Comparison of ENCODE assay signal across 11 mouse cellular contexts in genomic region chr2:7063574-7064192, GRCm38 (mm10).
DNase-seq lines count a peak whose midpoint lies in the region; ATAC-seq and TF ChIP-seq lines count a peak whose summit lies in the region.
"Had no signal": no experiment of that assay in that cellular context is flagged by ENCODE, and none has a peak within 500 bp of the region (broad histone marks: within the 10 kb centered on the region; RNA-seq: fewer than 3 reads in every experiment).

No protein-coding gene starts in this region.

- no peaks in the 10 kb centered on the region for H3K27me3 ChIP-seq in heart, embryonic 12.5 days (replicated peaks)
- no peaks in the 10 kb centered on the region for H3K27me3 ChIP-seq in testis, adult 2 months (ENCODE audit: control insufficient read depth, insufficient read depth, low read length)
- no peaks in the 10 kb centered on the region for H3K27me3 ChIP-seq in limb, embryonic 14.5 days (ENCODE audit: control insufficient read depth, insufficient read depth, low read length)
- H3K27me3 ChIP-seq: CH12.LX; liver, embryonic 15.5 days had no signal

- peaks cover 37% of the 10 kb centered on the region for H3K4me1 ChIP-seq in heart, embryonic 12.5 days (replicated peaks)
- peaks cover 11% of the 10 kb centered on the region for H3K4me1 ChIP-seq in testis, adult 2 months (ENCODE audit: control insufficient read depth, insufficient read depth, low read length)
- H3K4me1 ChIP-seq in limb, embryonic 14.5 days (ENCODE audit: control insufficient read depth, insufficient read depth, low read length) = peaks cover 8% of the 10 kb centered on the region
- H3K4me1 ChIP-seq: liver, embryonic 15.5 days had no signal

- TF ChIP-seq CTCF in testis, adult 2 months (IDR thresholded peaks at IDR 0.05; ENCODE audit: control insufficient read depth, insufficient read depth, insufficient replicate concordance, low read depth, low read length) = no peak

- 0 out of 2 replicates have a peak overlapping the region, but pooled peaks have one; percentile 13 for H3K9ac ChIP-seq in heart, embryonic 12.5 days
- H3K9ac ChIP-seq in limb, embryonic 14.5 days (ENCODE audit: low read depth, low read length, severe bottlenecking) = 0 out of 2 replicates have a peak overlapping the region, but pooled peaks have one; percentile 21
- H3K9ac ChIP-seq: liver, embryonic 15.5 days had no signal

- no peak overlapping the region for H3K4me3 ChIP-seq in heart, embryonic 12.5 days
- no peak overlapping the region for H3K4me3 ChIP-seq in testis, adult 2 months (ENCODE audit: control insufficient read depth, low read depth, low read length)
- H3K4me3 ChIP-seq in limb, embryonic 14.5 days (replicated peaks; ENCODE audit: low read length) = no peak overlapping the region
- H3K4me3 ChIP-seq: liver, embryonic 15.5 days had no signal

- H3K9me3 ChIP-seq in heart, embryonic 12.5 days (replicated peaks) = no peaks in the 10 kb centered on the region
- no peaks in the 10 kb centered on the region for H3K9me3 ChIP-seq in limb, embryonic 14.5 days (ENCODE audit: control insufficient read depth, low read length)
- H3K9me3 ChIP-seq: liver, embryonic 15.5 days had no signal

- 34% methylated on average over 12 of the region's 12 CpGs for WGBS in heart, embryonic 12.5 days
- WGBS in limb, embryonic 14.5 days = 26% methylated on average over 12 of the region's 12 CpGs

- H3K27ac ChIP-seq in heart, embryonic 12.5 days (ENCODE audit: poor library complexity, severe bottlenecking) = peak overlapping the region; percentile 42
- H3K27ac ChIP-seq in testis, adult 2 months (ENCODE audit: control insufficient read depth, insufficient read depth, low read depth, low read length) = peak overlapping the region; percentile 48; the same call in 1 of the 2 replicates
- H3K27ac ChIP-seq in limb, embryonic 14.5 days (replicated peaks; ENCODE audit: low read depth, low read length) = no peak overlapping the region
- H3K27ac ChIP-seq: liver, embryonic 15.5 days had no signal

- no peak for TF ChIP-seq POLR2A in testis, adult 2 months (IDR thresholded peaks at IDR 0.05; ENCODE audit: control insufficient read depth, low read depth, low read length)
- TF ChIP-seq POLR2A in limb, embryonic 14.5 days (IDR thresholded peaks at IDR 0.05; ENCODE audit: borderline replicate concordance, extremely low read depth, insufficient read depth, insufficient read length) = no peak

- DNase-seq in heart, adult 8-10 months (ENCODE audit: low spot score) = no peak
- no peak for DNase-seq in testis, postnatal 10 days (ENCODE audit: low spot score)
- DNase-seq in limb, embryonic 14.5 days (ENCODE audit: low spot score) = no peak
- no peak for DNase-seq in urinary bladder, postnatal 25 days (ENCODE audit: low spot score)
- no peak for DNase-seq in frontal cortex, adult 2 months (ENCODE audit: extremely low spot score in 1 of 2, low spot score in 1 of 2)
- DNase-seq in right cerebral cortex, postnatal 4 days = no peak
- DNase-seq: right cerebral cortex, postnatal 25 days had no signal

- no peaks in the 10 kb centered on the region for H3K36me3 ChIP-seq in heart, embryonic 12.5 days
- no peaks in the 10 kb centered on the region for H3K36me3 ChIP-seq in testis, adult 2 months (ENCODE audit: control insufficient read depth, insufficient read depth, low read length)
- H3K36me3 ChIP-seq in limb, embryonic 14.5 days (ENCODE audit: control insufficient read depth, insufficient read depth, low read length) = no peaks in the 10 kb centered on the region
- H3K36me3 ChIP-seq: liver, embryonic 15.5 days had no signal

- H3K4me2 ChIP-seq in heart, embryonic 12.5 days = peak overlapping the region; percentile 42
- no peak overlapping the region for H3K4me2 ChIP-seq in limb, embryonic 14.5 days (replicated peaks; ENCODE audit: low read depth, low read length, severe bottlenecking)
- H3K4me2 ChIP-seq: liver, embryonic 15.5 days had no signal

- ATAC-seq in heart, embryonic 12.5 days (ENCODE audit: insufficient number of reproducible peaks, low FRiP score) = peak; percentile 59; the same call in 1 of the 2 replicates
- ATAC-seq in limb, embryonic 14.5 days (ENCODE audit: low FRiP score, low read depth) = no peak
